Mouse (Mus musculus): ENCODE data around the gene Adgra3. TPM values are rescaled to one million over a fixed set of nuclear protein-coding genes. Genes with fewer than 3 reads are reported as not detected.

Gene Adgra3
- polyA plus RNA-seq, 2 experiments: 4.0 to 4.9 TPM

DNA sequence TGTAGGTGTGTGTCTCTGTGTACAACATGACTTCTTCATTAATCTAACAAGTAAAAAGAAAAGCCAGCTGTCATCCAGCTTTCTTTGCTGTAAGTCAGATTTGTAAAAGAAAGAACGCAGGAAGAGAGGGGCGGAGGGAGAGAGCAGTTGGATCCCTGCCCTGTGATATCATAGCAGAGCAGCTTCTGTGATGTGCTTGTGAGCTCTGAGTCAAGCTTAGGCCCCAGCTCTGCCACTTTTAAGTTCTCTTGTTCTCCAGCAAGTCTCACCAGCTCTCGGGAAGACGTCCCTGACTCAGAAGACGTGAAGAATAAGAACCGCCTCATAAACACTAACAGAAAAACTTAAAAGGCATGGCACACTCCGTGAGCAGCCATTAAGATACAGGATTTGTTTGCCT lies 31.8 kb downstream of the Adgra3 start:
- no peaks in the 10 kb centered on the region for H3K9me3 ChIP-seq (ENCODE audit: control insufficient read depth, low read length)
- H3K4me2 ChIP-seq (ENCODE audit: low read depth): no peak overlapping the region
- ATAC-seq (ENCODE audit: insufficient read depth) (no peak), DNase-seq (ENCODE audit: low read depth in 3 of 3, low spot score in 3 of 3) (no peak)
- H3K27ac ChIP-seq: no peak overlapping the region
- H3K36me3 ChIP-seq (replicated peaks; ENCODE audit: control insufficient read depth, insufficient read depth, low read depth): peaks cover 3% of the 10 kb centered on the region; the same call in 1 of the 2 replicates
- no peaks in the 10 kb centered on the region for H3K27me3 ChIP-seq (ENCODE audit: control insufficient read depth, insufficient read depth, low read length)
- H3K4me3 ChIP-seq (ENCODE audit: insufficient read depth in 1 of 2, low read depth in 2 of 2, low read length in 2 of 2): no peak overlapping the region
- TF ChIP-seq CTCF (IDR thresholded peaks at IDR 0.05; ENCODE audit: low read depth) (no peak), EP300 (IDR thresholded peaks at IDR 0.05; ENCODE audit: low read depth) (no peak)
- 59% methylated on average over 7 of the region's 7 CpGs for WGBS (ENCODE audit: insufficient replicate concordance)
- peaks cover 4 to 16% of the 10 kb centered on the region in 2 experiments for H3K4me1 ChIP-seq (replicated peaks; ENCODE audit: control insufficient read depth in 2 of 2, insufficient read depth in 2 of 2, low read length in 1 of 2)
- no peak overlapping the region for H3K9ac ChIP-seq (replicated peaks)

DNA sequence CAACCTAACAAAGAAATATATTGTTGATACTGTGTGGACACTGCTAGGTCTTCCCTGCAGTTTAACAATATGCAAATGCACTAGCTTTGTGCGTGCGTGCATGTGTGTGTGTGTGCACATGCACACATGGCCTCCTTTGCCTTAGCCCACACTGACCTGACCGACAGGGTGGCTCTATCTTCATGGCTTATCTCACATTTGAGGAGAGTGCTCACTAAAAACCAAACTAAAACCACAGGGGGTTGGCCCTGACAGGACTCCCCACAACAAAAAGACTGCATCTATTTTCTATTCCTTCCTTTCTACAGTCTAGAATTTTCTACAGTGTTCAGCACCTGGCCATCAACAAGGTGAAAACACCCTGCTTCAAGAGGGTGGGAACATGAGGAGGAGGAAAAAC lies 32.7 kb downstream of the Adgra3 start:
- no peak overlapping the region for H3K4me2 ChIP-seq (ENCODE audit: low read depth)

DNA sequence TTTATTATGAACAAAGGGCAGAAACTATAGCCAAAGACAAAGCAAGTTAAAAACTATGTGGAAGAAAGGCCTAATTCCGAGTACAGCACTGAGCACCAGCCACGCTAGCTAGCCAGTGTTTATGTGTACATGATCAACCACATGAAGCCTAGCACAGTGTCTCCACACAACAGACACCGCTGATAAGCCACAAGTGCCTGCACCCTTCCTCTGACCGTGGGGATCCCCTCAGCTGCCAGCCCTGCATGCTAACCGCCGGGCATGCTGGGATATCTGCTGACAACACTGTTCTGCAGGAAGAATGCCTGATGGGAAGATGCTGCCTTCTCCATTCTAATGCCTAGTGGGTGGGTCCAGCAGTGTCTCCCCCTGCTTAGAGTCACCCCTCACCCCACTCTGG lies 34.7 kb downstream of the Adgra3 start:
- Histone ChIP-seq H3K36me3 (replicated peaks; ENCODE audit: control insufficient read depth, insufficient read depth, low read depth) (peaks cover 3% of the 10 kb centered on the region; the same call in 1 of the 2 replicates), H3K9me3 (ENCODE audit: control insufficient read depth, low read length) (no peaks in the 10 kb centered on the region), H3K9ac (replicated peaks) (no peak overlapping the region), H3K4me1 (replicated peaks; ENCODE audit: control insufficient read depth in 2 of 2, insufficient read depth in 2 of 2, low read length in 1 of 2) (peaks cover 4 to 11% of the 10 kb centered on the region in 2 experiments), H3K4me2 (ENCODE audit: low read depth) (no peak overlapping the region), H3K27me3 (ENCODE audit: control insufficient read depth, insufficient read depth, low read length) (no peaks in the 10 kb centered on the region), H3K4me3 (ENCODE audit: insufficient read depth in 1 of 2, low read depth in 2 of 2, low read length in 2 of 2) (no peak overlapping the region), H3K27ac (no peak overlapping the region)
- DNase-seq (ENCODE audit: low read depth in 3 of 3, low spot score in 3 of 3) (no peak), ATAC-seq (ENCODE audit: insufficient read depth) (peak; percentile 79)
- 14% methylated on average over 6 of the region's 6 CpGs for WGBS (ENCODE audit: insufficient replicate concordance)
- TF ChIP-seq EP300 (IDR thresholded peaks at IDR 0.05; ENCODE audit: low read depth) (0 out of 2 replicates have a peak, but pooled peaks have one; percentile 15), CTCF (IDR thresholded peaks at IDR 0.05; ENCODE audit: low read depth) (no peak)

More for the DNA sequence above, 32.7 kb downstream of the Adgra3 start:
- ATAC-seq (ENCODE audit: insufficient read depth) (no peak), DNase-seq (ENCODE audit: low read depth in 3 of 3, low spot score in 3 of 3) (no peak)
- no peaks in the 10 kb centered on the region for H3K9me3 ChIP-seq (ENCODE audit: control insufficient read depth, low read length)
- H3K27ac ChIP-seq: no peak overlapping the region
- H3K9ac ChIP-seq (replicated peaks): no peak overlapping the region
- no peaks in the 10 kb centered on the region for H3K27me3 ChIP-seq (ENCODE audit: control insufficient read depth, insufficient read depth, low read length)
- H3K4me3 ChIP-seq (ENCODE audit: insufficient read depth in 1 of 2, low read depth in 2 of 2, low read length in 2 of 2): no peak overlapping the region
- TF ChIP-seq CTCF (IDR thresholded peaks at IDR 0.05; ENCODE audit: low read depth): no peak
- TF ChIP-seq EP300 (IDR thresholded peaks at IDR 0.05; ENCODE audit: low read depth): no peak
- peaks cover 4 to 16% of the 10 kb centered on the region in 2 experiments for H3K4me1 ChIP-seq (replicated peaks; ENCODE audit: control insufficient read depth in 2 of 2, insufficient read depth in 2 of 2, low read length in 1 of 2)
- peaks cover 3% of the 10 kb centered on the region; the same call in 1 of the 2 replicates for H3K36me3 ChIP-seq (replicated peaks; ENCODE audit: control insufficient read depth, insufficient read depth, low read depth)
- 31% methylated on average over 3 of the region's 3 CpGs for WGBS (ENCODE audit: insufficient replicate concordance)

DNA sequence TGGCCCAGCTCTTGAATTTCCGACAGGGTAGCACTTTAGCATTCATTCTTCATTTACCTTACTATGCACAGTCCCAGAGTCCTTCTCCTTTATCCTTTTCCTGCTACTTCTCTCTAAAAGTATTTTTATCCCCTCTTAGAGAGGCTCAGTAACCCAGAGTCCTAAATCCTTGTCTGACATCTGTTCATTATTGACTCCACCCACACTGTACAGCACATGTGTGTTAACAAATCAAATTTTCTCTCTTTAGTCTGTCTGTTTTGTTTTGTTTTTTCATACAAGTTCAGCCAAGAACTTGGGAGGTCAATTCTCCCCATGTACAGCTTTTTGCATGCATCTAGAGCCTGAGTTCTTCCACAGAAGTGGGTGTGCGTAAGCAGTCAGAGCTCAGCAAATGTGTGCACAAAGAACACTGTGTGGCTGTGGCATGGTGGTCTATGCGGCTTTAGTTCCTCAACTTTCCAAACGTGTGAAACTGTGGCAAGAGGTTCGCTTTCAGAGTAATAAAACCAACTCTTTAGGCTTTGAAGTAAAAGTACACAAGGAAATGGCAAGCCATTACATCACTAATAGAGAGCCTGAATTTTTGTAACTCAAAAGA lies 42.7 kb downstream of the Adgra3 start:
- Histone ChIP-seq H3K27ac (no peak overlapping the region), H3K9me3 (ENCODE audit: control insufficient read depth, low read length) (no peaks in the 10 kb centered on the region), H3K9ac (replicated peaks) (no peak overlapping the region), H3K36me3 (replicated peaks; ENCODE audit: control insufficient read depth, insufficient read depth, low read depth) (no peaks in the 10 kb centered on the region), H3K4me1 (replicated peaks; ENCODE audit: control insufficient read depth in 2 of 2, insufficient read depth in 2 of 2, low read length in 1 of 2) (peaks cover 20 to 21% of the 10 kb centered on the region in 2 experiments), H3K4me2 (ENCODE audit: low read depth) (no peak overlapping the region; the same call in 1 of the 2 replicates), H3K27me3 (ENCODE audit: control insufficient read depth, insufficient read depth, low read length) (no peaks in the 10 kb centered on the region), H3K4me3 (ENCODE audit: insufficient read depth in 1 of 2, low read depth in 2 of 2, low read length in 2 of 2) (no peak overlapping the region)
- no peak for ATAC-seq (ENCODE audit: insufficient read depth)
- 65% methylated on average over 5 of the region's 5 CpGs for WGBS (ENCODE audit: insufficient replicate concordance)
- TF ChIP-seq CTCF (IDR thresholded peaks at IDR 0.05; ENCODE audit: low read depth) (no peak), EP300 (IDR thresholded peaks at IDR 0.05; ENCODE audit: low read depth) (no peak)
- no peak for DNase-seq (ENCODE audit: low read depth in 3 of 3, low spot score in 3 of 3)

DNA sequence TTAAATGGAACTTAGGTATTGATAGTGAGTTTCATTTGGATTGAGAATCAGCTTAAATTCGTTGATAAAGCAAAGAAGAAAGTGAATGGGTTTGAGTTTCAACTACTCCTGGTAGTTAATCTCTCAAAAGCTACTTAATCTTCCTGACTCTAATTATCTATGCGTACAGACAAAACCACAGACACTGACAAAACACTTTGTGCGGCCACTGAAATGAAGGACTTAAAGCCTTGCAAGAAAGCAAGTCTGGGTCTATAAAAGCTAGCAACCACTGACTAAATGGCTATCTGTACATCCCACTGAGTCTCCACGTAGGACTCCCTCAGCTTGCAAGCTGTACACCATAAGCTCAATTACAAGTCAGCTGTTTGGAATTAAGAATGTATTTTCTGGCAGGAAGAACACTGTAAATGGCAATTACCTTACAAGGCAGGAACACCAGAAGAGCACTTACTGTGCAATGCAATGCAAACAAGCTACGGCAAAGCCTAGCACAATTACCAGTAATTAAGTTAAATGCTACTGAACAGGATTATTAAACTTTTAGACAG lies 43.6 kb downstream of the Adgra3 start:
- Histone ChIP-seq H3K4me3 (ENCODE audit: insufficient read depth in 1 of 2, low read depth in 2 of 2, low read length in 2 of 2) (no peak overlapping the region), H3K27ac (no peak overlapping the region; the same call in 1 of the 2 replicates), H3K4me1 (replicated peaks; ENCODE audit: control insufficient read depth in 2 of 2, insufficient read depth in 2 of 2, low read length in 1 of 2) (peaks cover 20 to 21% of the 10 kb centered on the region in 2 experiments), H3K27me3 (ENCODE audit: control insufficient read depth, insufficient read depth, low read length) (no peaks in the 10 kb centered on the region), H3K9me3 (ENCODE audit: control insufficient read depth, low read length) (no peaks in the 10 kb centered on the region), H3K36me3 (replicated peaks; ENCODE audit: control insufficient read depth, insufficient read depth, low read depth) (no peaks in the 10 kb centered on the region), H3K9ac (replicated peaks) (peak overlapping the region; percentile 31; the same call in 1 of the 2 replicates), H3K4me2 (ENCODE audit: low read depth) (peak overlapping the region; percentile 50)
- no peak for TF ChIP-seq CTCF (IDR thresholded peaks at IDR 0.05; ENCODE audit: low read depth)
- TF ChIP-seq EP300 (IDR thresholded peaks at IDR 0.05; ENCODE audit: low read depth): peak; percentile 48
- WGBS (ENCODE audit: insufficient replicate concordance): 22% methylated on average over 5 of the region's 5 CpGs
- ATAC-seq (ENCODE audit: insufficient read depth) (peak; percentile 76), DNase-seq (ENCODE audit: low read depth in 3 of 3, low spot score in 3 of 3) (peak in 1 of 3 experiments; percentile 22)

Data from liver, embryonic 14.5 days (tissue).